Mouse (Mus musculus) olfactory bulb, adult 2 months (tissue): ENCODE results near the gene Agl.

Experiments used
- CTCF ChIP-seq: fragments of 200-500 bp; IDR thresholded peaks from 2 replicates; pipeline ENCODE4 v1.5.1; 2012; ENCODE audit warnings: low read depth, mild to moderate bottlenecking, low read length, moderate library complexity; ENCODE audit not compliant: insufficient read depth
- POLR2A ChIP-seq: fragments of 200-500 bp; IDR thresholded peaks from 2 replicates; pipeline ENCODE4 v1.6.1; 2012; ENCODE audit warnings: mild to moderate bottlenecking, low read depth, low read length, moderate library complexity; ENCODE audit not compliant: insufficient read depth

DNA sequence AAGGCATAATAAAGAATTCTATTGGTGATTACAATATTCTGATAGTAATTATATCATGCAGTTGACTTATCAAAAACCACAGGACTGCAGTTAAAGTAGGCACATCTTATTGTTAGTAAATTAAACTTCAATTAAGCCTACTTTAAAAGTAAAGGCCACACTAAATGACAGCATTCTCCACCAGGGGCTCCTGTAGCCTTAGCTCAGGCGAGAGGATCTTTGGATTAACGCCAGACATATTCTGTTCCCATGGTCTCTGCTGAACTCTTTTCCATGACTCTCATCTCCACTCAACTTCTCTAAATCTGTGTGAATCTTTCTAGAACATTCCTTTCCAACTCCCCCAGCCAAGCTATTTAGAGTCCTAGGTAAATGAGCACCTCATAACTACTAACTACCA is 109.2 kb downstream of the Agl start:
- TF ChIP-seq CTCF = no peak
- no peak for TF ChIP-seq POLR2A
